Mouse (Mus musculus) bone marrow, adult 2 months (tissue): Measurements from ENCODE around the gene Dok1. TPM values are rescaled to one million over a fixed set of nuclear protein-coding genes. Genes with fewer than 3 reads are reported as not detected.

ENCODE experiments used
- H3K27ac ChIP-seq: fragments of 200-500 bp; 2 replicates; pipeline ENCODE4 v1.5.1; 2012; ENCODE audit warnings: low read depth, mild to moderate bottlenecking, control low read depth, inconsistent platforms, low read length; ENCODE audit not compliant: control insufficient read depth, poor library complexity, insufficient read depth
- H3K4me1 ChIP-seq: fragments of 200-500 bp; 2 replicates; pipeline ENCODE4 v1.6.1; 2011; ENCODE audit warnings: low read length; ENCODE audit not compliant: control insufficient read depth, insufficient read depth
- H3K4me3 ChIP-seq: fragments of 200-500 bp; replicated peaks from 2 replicates; pipeline ENCODE3; 2011; ENCODE audit warnings: mild to moderate bottlenecking, low read depth, low read length, control low read depth; ENCODE audit not compliant: control insufficient read depth
- CTCF ChIP-seq: fragments of 200-500 bp; IDR thresholded peaks from 2 replicates; pipeline ENCODE4 v1.5.1; 2011; ENCODE audit warnings: low read length, control low read depth; ENCODE audit not compliant: control insufficient read depth, insufficient read depth
- POLR2A ChIP-seq: fragments of 200-500 bp; IDR thresholded peaks from 2 replicates; pipeline ENCODE4 v1.6.1; 2011; ENCODE audit warnings: low read depth, mild to moderate bottlenecking, control low read depth, low read length, borderline replicate concordance; ENCODE audit not compliant: control insufficient read depth
- whole genome bisulfite sequencing: fragments of 180-500 bp; shearing (Covaris S2); methylation state at CpG from one replicate; pipeline ENCODE4 v1.1.7; 2018; 5-methylcytosine and 5-hydroxymethylcytosine counted together
- polyA plus RNA-seq: library from polyadenylated mRNA; stranded (reverse); fragments of >200 nt; gene quantifications from 2 replicates; pipeline ENCODE4 v1.2.4, GENCODE M21; 2011; ENCODE audit warnings: low replicate concordance; ENCODE audit not compliant: missing spikeins, insufficient read depth, insufficient read length

Dok1 gene
- 26.6 and 39.6 TPM in 2 replicates for polyA plus RNA-seq

GRCm38 (mm10) chr6:83033249-83034185 lies at the start of gene Dok1, which contains the start of gene Loxl3:
TSS of gene Dok1 (minus strand) at chr6:83033471.
TSS of gene Loxl3 (plus strand) at chr6:83034173.
- H3K27ac ChIP-seq: peak within 1 kb of the TSS; percentile 79
- 1% methylated on average over 51 of the region's 51 CpGs for WGBS
- TF ChIP-seq POLR2A: peak; percentile 70
- TF ChIP-seq CTCF: no peak
- H3K4me1 ChIP-seq: peaks cover 3% of the 10 kb centered on the region; the same call in 1 of the 2 replicates
- peak within 1 kb of the TSS; percentile 95 for H3K4me3 ChIP-seq

- H3K4me1 ChIP-seq: peaks cover 1% of the 10 kb centered on the region
- no peak overlapping the region for H3K4me3 ChIP-seq
- TF ChIP-seq POLR2A: no peak
- TF ChIP-seq CTCF: no peak
- H3K27ac ChIP-seq: no peak overlapping the region
- WGBS: 95% methylated on average over 5 of the region's 5 CpGs
These were observed 46.9 kb upstream of the Dok1 start for GRCm38 (mm10) chr6:83080210-83080609.

GRCm38 (mm10) chr6:83078324-83078858 lies 45.1 kb upstream of the Dok1 start:
- Histone ChIP-seq H3K4me3 (peak overlapping the region; percentile 86), H3K27ac (peak overlapping the region; percentile 75), H3K4me1 (peaks cover 1% of the 10 kb centered on the region)
- WGBS: under 1% methylated on average over 46 of the region's 46 CpGs
- peak; percentile 56 for TF ChIP-seq CTCF
- TF ChIP-seq POLR2A: peak; percentile 54; the same call in 1 of the 2 replicates

DNA sequence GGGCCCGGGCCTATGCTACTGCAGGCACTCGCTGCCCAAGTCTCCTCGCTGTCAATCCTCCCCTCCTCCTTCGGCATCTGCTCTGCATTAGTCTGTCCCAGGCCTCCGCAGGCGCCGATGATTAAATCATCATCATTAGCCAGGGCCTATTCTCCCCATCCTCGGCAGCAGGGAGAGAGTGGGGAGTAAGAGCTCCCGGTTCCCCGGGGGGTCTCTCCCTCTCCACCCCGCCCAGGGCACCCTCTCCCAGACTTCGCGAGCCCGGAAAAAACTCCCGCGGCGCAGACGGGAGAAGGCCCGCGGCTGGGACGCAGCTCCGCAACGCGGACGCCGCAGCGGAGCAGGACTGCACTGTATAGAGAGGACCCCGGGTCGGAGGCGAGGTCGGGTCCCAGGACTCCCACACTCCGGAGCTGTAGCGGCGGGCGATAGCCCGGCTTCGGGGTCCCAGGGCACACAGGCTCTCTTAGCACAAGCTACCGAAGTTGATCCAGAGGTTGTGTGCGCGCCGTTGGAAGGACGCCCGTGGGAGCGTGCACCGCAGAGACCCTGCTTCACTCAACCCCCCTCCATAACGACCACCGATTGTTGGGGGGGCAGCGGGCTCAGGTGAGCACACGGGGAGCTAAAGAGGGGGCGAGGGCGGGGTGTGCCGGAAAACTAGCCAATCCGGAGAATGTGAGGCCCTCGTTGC lies 44.5 kb upstream of the Dok1 start, which contains the start of gene Pcgf1:
TSS of gene Pcgf1 (plus strand) at position 240 of the 694 bp plus-strand sequence.
- no peak for TF ChIP-seq CTCF
- TF ChIP-seq POLR2A: no peak
- WGBS: under 1% methylated on average over 54 of the region's 54 CpGs
- Histone ChIP-seq H3K27ac (peak within 1 kb of the TSS; percentile 75), H3K4me3 (peak within 1 kb of the TSS; percentile 86), H3K4me1 (peaks cover 1% of the 10 kb centered on the region)

DNA sequence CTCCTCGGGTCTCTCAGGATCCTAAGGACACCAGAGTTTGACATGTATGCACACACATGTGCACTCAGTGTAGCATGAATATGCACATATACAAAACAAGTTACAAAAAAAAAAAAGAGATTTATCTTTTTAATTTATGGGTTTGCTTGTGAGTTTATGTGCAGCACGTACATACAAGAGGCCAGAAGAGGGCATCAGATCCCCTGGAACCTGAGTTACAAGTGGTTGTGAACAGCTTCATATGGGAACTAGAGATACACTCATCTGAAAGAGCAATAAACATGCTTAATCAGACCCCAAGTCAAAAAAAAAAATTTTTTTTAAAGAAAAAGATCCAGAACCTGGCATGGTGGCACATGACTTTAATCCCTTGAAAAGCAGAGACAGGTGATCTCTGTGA lies 41.7 kb upstream of the Dok1 start:
- H3K4me3 ChIP-seq: no peak overlapping the region
- 18% methylated on average over 2 of the region's 2 CpGs for WGBS
- TF ChIP-seq CTCF (no peak), POLR2A (no peak)
- no peak overlapping the region for H3K27ac ChIP-seq
- peaks cover 1% of the 10 kb centered on the region for H3K4me1 ChIP-seq

GRCm38 (mm10) chr6:83071220-83071619 lies 37.9 kb upstream of the Dok1 start:
- Histone ChIP-seq H3K4me1 (no peaks in the 10 kb centered on the region), H3K4me3 (no peak overlapping the region)
- WGBS: 4% methylated on average over 24 of the region's 24 CpGs

DNA sequence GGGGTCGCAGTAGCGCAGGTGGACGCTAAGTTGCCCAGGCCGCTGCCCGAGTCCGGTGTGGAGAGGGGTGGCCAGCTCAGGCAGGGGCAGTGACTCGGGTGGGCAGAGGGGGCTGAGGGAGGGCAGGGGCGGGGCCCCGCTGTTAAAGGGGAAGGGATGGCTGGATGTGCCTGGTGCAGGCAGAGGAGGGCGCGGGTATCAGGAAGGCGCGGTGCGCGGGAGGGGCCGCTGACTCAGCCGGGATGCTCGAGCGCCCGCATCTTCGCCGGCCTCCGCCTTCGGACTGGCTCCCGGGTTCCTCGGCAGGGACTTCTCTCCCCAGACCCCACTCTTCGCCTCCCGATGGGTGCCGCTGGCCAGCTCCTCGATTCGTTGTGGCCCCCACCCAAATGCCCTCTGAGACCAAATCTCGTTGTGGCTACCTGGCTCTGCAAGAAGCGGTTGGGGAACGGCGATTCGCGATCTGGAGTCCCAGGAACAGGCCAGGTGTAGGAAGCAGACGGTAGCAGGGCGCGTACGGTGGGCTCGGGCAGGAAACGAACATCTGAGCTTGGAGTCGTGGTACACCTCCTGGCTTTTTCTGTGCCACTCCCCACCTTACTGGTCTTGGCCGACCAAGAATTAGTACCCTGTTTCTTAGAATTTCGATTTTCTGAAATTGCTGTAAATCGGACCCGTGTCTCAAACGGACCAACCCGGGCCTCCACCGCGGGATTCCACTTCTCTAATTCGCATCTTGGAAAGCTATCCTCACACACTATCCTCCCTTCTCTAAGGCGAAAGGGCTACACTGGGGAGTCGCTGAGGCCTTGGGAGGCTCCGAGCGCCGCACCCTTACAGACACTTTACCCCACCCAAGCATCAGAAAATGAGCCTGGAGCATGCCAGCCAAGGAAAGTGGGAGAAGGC lies 37.3 kb upstream of the Dok1 start:
- H3K4me1 ChIP-seq: no peaks in the 10 kb centered on the region
- 3% methylated on average over 58 of the region's 58 CpGs for WGBS
- H3K27ac ChIP-seq: no peak overlapping the region
- TF ChIP-seq CTCF: no peak
- no peak for TF ChIP-seq POLR2A
- H3K4me3 ChIP-seq: no peak overlapping the region

More at GRCm38 (mm10) chr6:83071220-83071619, 37.9 kb upstream of the Dok1 start:
- no peak overlapping the region; the same call in 1 of the 2 replicates for H3K27ac ChIP-seq
- TF ChIP-seq CTCF: no peak
- TF ChIP-seq POLR2A: no peak

DNA sequence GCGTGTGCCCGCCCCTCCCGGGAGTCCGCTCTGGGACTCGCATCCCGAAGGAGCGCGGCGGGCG lies 36.8 kb upstream of the Dok1 start, which contains the start of gene Tlx2:
TSS of gene Tlx2 (minus strand) at position 47 of the 64 bp plus-strand sequence.
- TF ChIP-seq CTCF: no peak
- no peak for TF ChIP-seq POLR2A
- Histone ChIP-seq H3K4me1 (no peaks in the 10 kb centered on the region), H3K4me3 (no peak within 1 kb of the TSS), H3K27ac (no peak within 1 kb of the TSS)
- 1% methylated on average over 10 of the region's 10 CpGs for WGBS
